ENCODE assay signal across 9 mouse cellular contexts in the genomic region with DNA sequence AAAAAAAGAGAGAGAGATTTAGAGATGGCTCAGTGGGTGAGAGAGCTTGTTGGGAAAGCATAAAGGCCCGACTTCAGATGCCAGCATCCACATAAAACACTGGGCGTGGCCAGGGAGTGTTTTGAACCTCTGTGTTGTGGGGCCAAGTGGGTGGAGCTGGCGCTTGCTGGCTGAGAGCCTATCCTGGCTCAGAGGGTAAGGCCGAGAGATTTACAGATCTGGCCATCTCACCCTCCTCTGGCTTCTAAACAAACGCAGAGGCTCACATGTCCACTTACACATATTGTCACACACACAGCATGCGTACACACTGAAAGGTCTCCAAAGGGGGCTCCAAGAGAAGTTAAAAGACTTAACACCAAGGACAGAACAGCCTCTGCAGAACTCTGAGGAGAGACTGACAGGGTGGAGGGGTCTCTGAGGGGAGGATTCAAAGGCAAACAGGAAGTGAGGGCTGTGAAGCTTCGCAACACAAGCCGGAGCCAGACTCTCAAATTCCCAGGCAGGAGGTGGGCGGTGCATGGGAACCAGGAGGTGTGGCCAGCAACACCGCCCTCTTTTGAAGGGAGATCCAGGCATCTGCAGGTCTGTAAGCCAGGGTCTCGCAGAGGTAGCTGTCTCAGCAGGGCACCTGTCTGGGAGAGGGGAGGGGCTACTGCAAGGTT.
DNase-seq lines count a peak whose midpoint lies in the region; ATAC-seq and TF ChIP-seq lines count a peak whose summit lies in the region.
"Had no signal": no experiment of that assay in that cellular context is flagged by ENCODE, and none has a peak within 500 bp of the region (broad histone marks: within the 10 kb centered on the region; RNA-seq: fewer than 3 reads in every experiment).

No protein-coding gene starts in this region.

- no peak for TF ChIP-seq CTCF in E14TG2a.4 (conservative IDR thresholded peaks at IDR 0.05; ENCODE audit: low read length)
- TF ChIP-seq CTCF in left cerebral cortex, adult 2 months (IDR thresholded peaks at IDR 0.05), result no peak

- H3K36me3 ChIP-seq in E14TG2a.4 (ENCODE audit: insufficient read depth, low read length), result no peaks in the 10 kb centered on the region
- no peaks in the 10 kb centered on the region for H3K36me3 ChIP-seq in stomach, embryonic 16.5 days (ENCODE audit: control insufficient read depth, insufficient read depth, low read length)

- peak; percentile 71 for ATAC-seq in stomach, embryonic 16.5 days (ENCODE audit: insufficient read depth, low FRiP score)
- ATAC-seq in megakaryocyte progenitor cell, adult 5-6 weeks (replicated peaks; ENCODE audit: poor library complexity), result no peak

- 5% methylated on average over 11 of the region's 11 CpGs for whole genome bisulfite sequencing in stomach, embryonic 16.5 days

- H3K27me3 ChIP-seq in E14TG2a.4 (ENCODE audit: insufficient read depth, low read length), result no peaks in the 10 kb centered on the region
- H3K27me3 ChIP-seq in stomach, embryonic 16.5 days (ENCODE audit: control insufficient read depth, insufficient read depth, low read length), result no peaks in the 10 kb centered on the region
- H3K27me3 ChIP-seq: megakaryocyte, embryonic 14.5 days had no signal

- H3K9ac ChIP-seq in stomach, embryonic 16.5 days (ENCODE audit: low read length), result peak overlapping the region; percentile 46; the same call in 1 of the 2 replicates

- H3K27ac ChIP-seq in stomach, embryonic 16.5 days (ENCODE audit: low read length), result peak overlapping the region; percentile 36; the same call in 1 of the 2 replicates
- no peak overlapping the region for H3K27ac ChIP-seq in left cerebral cortex, adult 2 months

- intact Hi-C loops in left cerebral cortex, adult 2 months (cut with DNase I), result no loop called here

- H3K4me2 ChIP-seq in stomach, embryonic 16.5 days (ENCODE audit: low read depth, low read length), result peak overlapping the region; percentile 51

- peak; percentile 52 for DNase-seq in adrenal gland, adult 8-10 months
- DNase-seq in heart, postnatal 4 days, result peak; percentile 8
- DNase-seq in lung, adult 18-20 months, result peak; percentile 15 to 21
- DNase-seq in spleen, adult 18-20 months, result no peak
- no peak for DNase-seq in left cerebral cortex, adult 2 months (ENCODE audit: extremely low spot score in 1 of 2, low spot score in 2 of 2)

- peaks cover 63% of the 10 kb centered on the region for H3K4me1 ChIP-seq in E14TG2a.4 (replicated peaks; ENCODE audit: low read depth, low read length)
- H3K4me1 ChIP-seq in stomach, embryonic 16.5 days (ENCODE audit: control insufficient read depth, insufficient read depth, low read length), result no peaks in the 10 kb centered on the region
- H3K4me1 ChIP-seq: megakaryocyte, embryonic 14.5 days had no signal

- H3K4me3 ChIP-seq in E14TG2a.4 (replicated peaks; ENCODE audit: low read length), result peak overlapping the region; percentile 53
- peak overlapping the region; percentile 0; the same call in 1 of the 2 replicates for H3K4me3 ChIP-seq in stomach, embryonic 16.5 days (replicated peaks; ENCODE audit: low read length)
- no peak overlapping the region for H3K4me3 ChIP-seq in left cerebral cortex, adult 2 months
- H3K4me3 ChIP-seq: megakaryocyte, embryonic 14.5 days had no signal

- H3K9me3 ChIP-seq in E14TG2a.4 (ENCODE audit: low read length), result peaks cover 6% of the 10 kb centered on the region
- H3K9me3 ChIP-seq in stomach, embryonic 16.5 days (replicated peaks; ENCODE audit: control insufficient read depth, low read length), result no peaks in the 10 kb centered on the region

Comparison
In these comparisons a context has a peak if more than half of its experiments do, and no peak if none do; other contexts are left out.
1. DNase-seq: peak in adrenal gland, adult 8-10 months (single experiment), heart, postnatal 4 days (single experiment) and lung, adult 18-20 months (2 of 2); none in spleen, adult 18-20 months (0 of 2) and left cerebral cortex, adult 2 months (0 of 2).